Mouse (Mus musculus): ENCODE measurements around the gene Kctd14. TPM values are rescaled to one million over a fixed set of nuclear protein-coding genes. Genes with fewer than 3 reads are reported as not detected.

Kctd14 gene
- total RNA-seq, 2 experiments from 2014 or later: 2.3 to 2.7 TPM

DNA sequence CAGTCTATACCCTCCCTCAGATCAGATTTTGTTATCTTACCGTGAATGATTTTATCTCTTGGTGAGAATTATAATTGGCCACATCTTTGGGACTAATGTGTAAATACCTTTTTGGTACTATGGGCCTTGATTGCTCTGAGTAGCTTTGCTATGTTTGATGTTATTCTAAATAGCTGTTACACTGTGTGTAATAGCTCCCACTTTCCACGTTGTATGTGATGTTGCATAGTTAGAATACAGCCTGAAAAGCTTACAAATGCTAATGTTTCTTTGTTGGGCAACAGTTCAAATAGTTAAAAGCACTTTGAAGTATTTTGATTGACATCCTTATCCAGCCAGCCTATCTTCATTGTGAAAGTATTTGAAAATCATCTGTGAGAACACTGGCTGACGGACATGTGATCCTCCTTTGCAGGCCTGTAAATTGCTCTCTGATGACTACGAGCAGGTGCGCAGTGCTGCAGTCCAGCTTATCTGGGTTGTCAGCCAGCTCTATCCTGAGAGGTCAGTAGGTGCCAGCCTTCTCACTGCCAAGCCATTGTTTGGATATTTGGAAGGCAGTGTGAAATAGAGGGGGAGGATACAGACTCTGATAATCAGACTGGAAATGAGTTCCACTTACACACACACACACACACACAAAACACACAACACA lies 49.6 kb downstream of the Kctd14 start:
- DNase-seq (ENCODE audit: extremely low spot score in 1 of 2, low spot score in 2 of 2): no peak
- intact Hi-C loops (cut with DNase I): no loop called here

Other genes with a start within 250 kb of the Kctd14 start
- gene Usp35, start 119.3 kb upstream of the Kctd14 start, total RNA-seq (2021): 10 to 100 TPM in 1 of 2 experiments, 1 to 10 TPM in 1; 9.7 to 12.0 TPM
- gene Kctd21, start 119.0 kb upstream of the Kctd14 start, total RNA-seq (2021): 1 to 10 TPM; 7.4 to 7.6 TPM
- gene Alg8, start 79.7 kb upstream of the Kctd14 start, total RNA-seq (2021): 10 to 100 TPM in 1 of 2 experiments, 1 to 10 TPM in 1; 9.5 to 12.2 TPM
- 100 to 1,000 TPM; 254 to 277 TPM for gene Ndufc2, start 51.3 kb upstream of the Kctd14 start, total RNA-seq (2021)
- gene Thrsp, start 33.6 kb upstream of the Kctd14 start, total RNA-seq (2021): 1 to 10 TPM; 4.7 to 8.4 TPM
- gene Ints4, start 29.6 kb downstream of the Kctd14 start, total RNA-seq (2021): 10 to 100 TPM; 25.9 to 26.0 TPM
- gene Aamdc, start 128.2 kb downstream of the Kctd14 start, total RNA-seq (2021): 10 to 100 TPM; 24.7 to 24.8 TPM
- gene Rsf1, start 128.6 kb downstream of the Kctd14 start, total RNA-seq (2021): 10 to 100 TPM; 36.6 to 38.0 TPM
- gene Clns1a, start 245.3 kb downstream of the Kctd14 start, total RNA-seq (2021): 10 to 100 TPM; 72.0 to 78.5 TPM

Measured in left cerebral cortex, postnatal 10 days (tissue).